Mouse (Mus musculus): ENCODE results near the gene Slc6a16. TPM values are rescaled to one million over a fixed set of nuclear protein-coding genes. Genes with fewer than 3 reads are reported as not detected.
"Not testable (repeated sequence)": the region's sequence is repeated elsewhere in the genome, so short reads cannot be mapped to it uniquely, and the experiment has no call there.

Slc6a16 gene
- polyA plus RNA-seq, 1 experiment from 2014 or later = 0.20 TPM

- no peak overlapping the region for H3K4me2 ChIP-seq
- no peak overlapping the region for H3K27ac ChIP-seq
- no peak overlapping the region for H3K4me3 ChIP-seq (replicated peaks)
- ATAC-seq (ENCODE audit: low FRiP score) = no peak
- peaks cover 66% of the 10 kb centered on the region for H3K27me3 ChIP-seq
- H3K36me3 ChIP-seq (replicated peaks) = peaks cover 2% of the 10 kb centered on the region
- H3K9me3 ChIP-seq = no peaks in the 10 kb centered on the region
- 75% methylated on average over 17 of the region's 17 CpGs for WGBS
- peaks cover 39% of the 10 kb centered on the region for H3K4me1 ChIP-seq
- H3K9ac ChIP-seq = no peak overlapping the region
These were observed 2.9 kb upstream of the Slc6a16 start for GRCm38 (mm10) chr7:45237747-45238699.

- H3K9ac ChIP-seq = no peak within 1 kb of the TSS; the same call in 1 of the 2 replicates
- H3K36me3 ChIP-seq (replicated peaks) = no peaks in the 10 kb centered on the region
- 37% methylated on average over 20 of the region's 20 CpGs for WGBS
- H3K27ac ChIP-seq = no peak within 1 kb of the TSS
- peaks cover 66% of the 10 kb centered on the region for H3K27me3 ChIP-seq
- no peaks in the 10 kb centered on the region for H3K9me3 ChIP-seq
- H3K4me3 ChIP-seq (replicated peaks) = no peak within 1 kb of the TSS
- no peak for ATAC-seq (ENCODE audit: low FRiP score)
- H3K4me1 ChIP-seq = peaks cover 31% of the 10 kb centered on the region
- no peak within 1 kb of the TSS for H3K4me2 ChIP-seq
These were observed 2.0 kb upstream of the Slc6a16 start, which contains the start of gene Cd37 for GRCm38 (mm10) chr7:45238723-45239496. Gene Cd37 (minus strand): TSS chr7:45239115.

GRCm38 (mm10) chr7:45240109-45240508 is 776 bp upstream of the Slc6a16 start:
- H3K9ac ChIP-seq = no peak overlapping the region
- peaks cover 62% of the 10 kb centered on the region for H3K27me3 ChIP-seq
- ATAC-seq (ENCODE audit: low FRiP score) = no peak
- no peak overlapping the region; the same call in 1 of the 2 replicates for H3K4me3 ChIP-seq (replicated peaks)
- peaks cover 19% of the 10 kb centered on the region for H3K4me1 ChIP-seq
- no peak overlapping the region for H3K27ac ChIP-seq
- H3K9me3 ChIP-seq = no peaks in the 10 kb centered on the region
- no peak overlapping the region for H3K4me2 ChIP-seq
- no peaks in the 10 kb centered on the region for H3K36me3 ChIP-seq (replicated peaks)
- 71% methylated on average over 7 of the region's 7 CpGs for WGBS

DNA sequence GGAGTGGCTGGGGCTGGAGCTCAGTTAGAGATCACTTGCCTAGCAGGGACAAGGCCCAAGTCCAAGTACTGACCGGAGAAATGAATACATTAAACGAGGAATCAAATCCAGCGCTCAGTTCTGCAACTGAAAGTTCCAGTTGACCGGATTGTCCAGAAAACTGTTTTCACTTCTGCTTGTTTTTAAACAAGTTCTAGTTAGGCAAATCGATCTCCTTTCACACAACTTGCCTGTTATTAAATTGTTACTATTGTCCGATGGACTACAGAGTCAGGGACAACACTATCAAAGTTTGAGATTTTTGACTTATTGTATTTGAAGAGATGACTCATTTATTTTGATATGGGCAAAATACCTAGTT is 484 bp downstream of the Slc6a16 start:
- Histone ChIP-seq H3K4me2 (peak overlapping the region; percentile 55), H3K27ac (no peak overlapping the region), H3K4me3 (replicated peaks) (no peak overlapping the region), H3K27me3 (peaks cover 55% of the 10 kb centered on the region), H3K9me3 (no peaks in the 10 kb centered on the region), H3K36me3 (replicated peaks) (no peaks in the 10 kb centered on the region), H3K4me1 (peaks cover 10% of the 10 kb centered on the region), H3K9ac (no peak overlapping the region)
- WGBS = 73% methylated on average over 6 of the region's 6 CpGs
- ATAC-seq (ENCODE audit: low FRiP score) = no peak

GRCm38 (mm10) chr7:45247666-45248065 is 6.8 kb downstream of the Slc6a16 start:
- 33% methylated on average over 3 of the region's 3 CpGs for WGBS
- H3K4me3 ChIP-seq (replicated peaks) = no peak overlapping the region
- no peaks in the 10 kb centered on the region for H3K36me3 ChIP-seq (replicated peaks)
- no peaks in the 10 kb centered on the region for H3K27me3 ChIP-seq
- H3K4me1 ChIP-seq = no peaks in the 10 kb centered on the region
- no peaks in the 10 kb centered on the region for H3K9me3 ChIP-seq
- H3K9ac ChIP-seq = no peak overlapping the region
- H3K27ac ChIP-seq = no peak overlapping the region
- no peak overlapping the region for H3K4me2 ChIP-seq
- no peak for ATAC-seq (ENCODE audit: low FRiP score)

- no peak overlapping the region for H3K4me3 ChIP-seq (replicated peaks)
- peaks cover 10% of the 10 kb centered on the region; the same call in 1 of the 2 replicates for H3K27me3 ChIP-seq
- H3K4me2 ChIP-seq = no peak overlapping the region
- WGBS = 88% methylated on average over 8 of the region's 8 CpGs
- H3K9me3 ChIP-seq = no peaks in the 10 kb centered on the region
- no peaks in the 10 kb centered on the region for H3K36me3 ChIP-seq (replicated peaks)
- H3K4me1 ChIP-seq = no peaks in the 10 kb centered on the region
- no peak for ATAC-seq (ENCODE audit: low FRiP score)
- H3K9ac ChIP-seq = no peak overlapping the region
- no peak overlapping the region for H3K27ac ChIP-seq
These were observed 12.9 kb downstream of the Slc6a16 start for GRCm38 (mm10) chr7:45253806-45254205.

- not testable (repeated sequence) for ATAC-seq (ENCODE audit: low FRiP score); H3K9ac ChIP-seq
- WGBS = 82% methylated on average over 7 of the region's 7 CpGs
These were observed 14.9 kb downstream of the Slc6a16 start for GRCm38 (mm10) chr7:45255822-45256221.

GRCm38 (mm10) chr7:45257063-45257840 is 16.4 kb downstream of the Slc6a16 start:
- H3K4me3 ChIP-seq (replicated peaks) = no peak overlapping the region
- no peaks in the 10 kb centered on the region for H3K4me1 ChIP-seq
- H3K9me3 ChIP-seq = no peaks in the 10 kb centered on the region
- H3K27ac ChIP-seq = no peak overlapping the region
- H3K4me2 ChIP-seq = no peak overlapping the region
- H3K36me3 ChIP-seq (replicated peaks) = no peaks in the 10 kb centered on the region
- peaks cover 20% of the 10 kb centered on the region for H3K27me3 ChIP-seq
- ATAC-seq (ENCODE audit: low FRiP score) = no peak
- H3K9ac ChIP-seq = no peak overlapping the region
- WGBS = 70% methylated on average over 11 of the region's 11 CpGs

More at GRCm38 (mm10) chr7:45255822-45256221, 14.9 kb downstream of the Slc6a16 start:
- not testable (repeated sequence) for H3K36me3 ChIP-seq (replicated peaks); H3K27ac ChIP-seq; H3K9me3 ChIP-seq; H3K4me3 ChIP-seq (replicated peaks); H3K4me1 ChIP-seq; H3K4me2 ChIP-seq
- peaks cover 19% of the 10 kb centered on the region for H3K27me3 ChIP-seq

DNA sequence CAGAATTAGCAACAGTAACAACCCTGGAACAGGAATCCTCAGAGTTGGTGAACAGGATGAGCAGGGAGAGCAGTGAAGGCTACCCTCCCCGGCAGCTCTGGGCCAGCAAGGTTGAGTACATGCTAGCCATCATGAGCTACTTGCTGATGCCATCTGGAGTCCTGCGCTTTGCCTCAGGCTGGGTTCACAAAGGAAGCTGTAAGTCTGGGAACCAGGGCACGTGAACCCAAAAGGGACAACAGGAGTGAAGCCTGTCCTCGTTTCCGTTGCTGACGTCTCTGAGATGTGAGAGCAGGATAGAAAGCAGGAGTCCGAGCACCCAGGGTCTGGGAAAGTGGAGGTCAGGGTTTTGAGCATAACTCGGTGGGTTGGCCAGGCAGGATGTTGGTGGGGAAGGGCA is 18.4 kb downstream of the Slc6a16 start:
- Histone ChIP-seq H3K27ac (no peak overlapping the region), H3K4me1 (no peaks in the 10 kb centered on the region), H3K36me3 (replicated peaks) (no peaks in the 10 kb centered on the region), H3K4me3 (replicated peaks) (no peak overlapping the region), H3K27me3 (peaks cover 25% of the 10 kb centered on the region), H3K4me2 (no peak overlapping the region), H3K9ac (no peak overlapping the region), H3K9me3 (no peaks in the 10 kb centered on the region)
- WGBS = 86% methylated on average over 8 of the region's 8 CpGs
- ATAC-seq (ENCODE audit: low FRiP score) = no peak

GRCm38 (mm10) chr7:45262266-45262665 is 21.4 kb downstream of the Slc6a16 start:
- H3K9ac ChIP-seq = no peak overlapping the region
- no peak for ATAC-seq (ENCODE audit: low FRiP score)
- 64% methylated on average over 7 of the region's 7 CpGs for WGBS
- H3K4me2 ChIP-seq = no peak overlapping the region
- H3K27ac ChIP-seq = no peak overlapping the region
- H3K9me3 ChIP-seq = no peaks in the 10 kb centered on the region
- H3K27me3 ChIP-seq = peaks cover 25% of the 10 kb centered on the region
- H3K4me1 ChIP-seq = no peaks in the 10 kb centered on the region
- no peak overlapping the region for H3K4me3 ChIP-seq (replicated peaks)
- H3K36me3 ChIP-seq (replicated peaks) = no peaks in the 10 kb centered on the region

- H3K27me3 ChIP-seq = peaks cover 19% of the 10 kb centered on the region
- no peaks in the 10 kb centered on the region for H3K9me3 ChIP-seq
- no peak overlapping the region for H3K4me2 ChIP-seq
- ATAC-seq (ENCODE audit: low FRiP score) = no peak
- H3K4me1 ChIP-seq = no peaks in the 10 kb centered on the region; the same call in 1 of the 2 replicates
- no peak overlapping the region for H3K27ac ChIP-seq
- no peak overlapping the region for H3K4me3 ChIP-seq (replicated peaks)
- WGBS = 70% methylated on average over 7 of the region's 7 CpGs
- no peak overlapping the region for H3K9ac ChIP-seq
- H3K36me3 ChIP-seq (replicated peaks) = no peaks in the 10 kb centered on the region
These were observed 22.2 kb downstream of the Slc6a16 start for GRCm38 (mm10) chr7:45263006-45263607.

Data from forebrain, embryonic 12.5 days (tissue).